Mouse (Mus musculus): Measurements from ENCODE around the gene Pknox2. TPM values are rescaled to one million over a fixed set of nuclear protein-coding genes. Genes with fewer than 3 reads are reported as not detected.

Gene Pknox2
- polyA plus RNA-seq, 1 experiment from 2014 or later = 33.4 TPM

DNA sequence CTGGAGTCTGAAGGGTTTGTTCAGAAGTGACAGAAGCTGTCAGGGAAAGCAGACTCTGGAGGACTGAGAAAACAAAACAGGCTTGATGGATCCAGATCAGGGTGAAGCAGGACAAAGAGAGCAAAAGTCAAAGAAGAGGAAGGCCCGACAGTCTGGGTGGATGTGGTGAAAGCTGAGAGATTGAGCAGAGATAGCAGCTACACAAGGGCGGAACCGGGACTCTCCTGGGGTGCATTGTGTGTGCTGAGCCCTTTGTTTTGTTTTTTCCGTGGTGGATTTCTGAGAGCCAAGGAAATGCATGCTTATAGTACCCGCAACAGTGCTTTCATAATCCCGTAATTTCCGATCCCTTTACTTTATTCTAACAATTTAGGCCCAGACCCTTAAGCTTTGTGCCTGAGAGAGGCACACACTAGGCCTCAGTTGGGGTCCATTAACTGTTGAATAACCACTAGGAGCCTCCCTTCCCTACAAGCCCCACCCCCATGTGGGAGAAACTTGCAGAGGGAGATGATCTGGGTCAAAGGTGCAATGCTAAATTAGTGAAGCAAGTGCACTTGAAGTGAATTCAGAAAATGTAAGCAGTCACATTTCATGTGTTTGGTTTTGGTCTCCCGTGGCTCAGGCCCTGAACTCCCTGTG is 289.6 kb downstream of the Pknox2 start:
- ATAC-seq (ENCODE audit: low read depth) = no peak
- Histone ChIP-seq H3K4me2 (ENCODE audit: low read depth, low read length) (no peak overlapping the region), H3K9me3 (ENCODE audit: control insufficient read depth, low read length) (no peaks in the 10 kb centered on the region), H3K27ac (ENCODE audit: low read depth, low read length) (no peak overlapping the region), H3K36me3 (ENCODE audit: control insufficient read depth, insufficient read depth, low read length) (peaks cover 28% of the 10 kb centered on the region), H3K9ac (replicated peaks; ENCODE audit: low read depth, low read length) (no peak overlapping the region), H3K4me1 (ENCODE audit: control insufficient read depth, insufficient read depth, low read length) (no peaks in the 10 kb centered on the region), H3K4me3 (ENCODE audit: low read depth, low read length) (no peak overlapping the region), H3K27me3 (ENCODE audit: control insufficient read depth, insufficient read depth, low read length) (no peaks in the 10 kb centered on the region)
- WGBS = 13% methylated on average over 8 of the region's 8 CpGs

GRCm38 (mm10) chr9:36856351-36856750 is 290.9 kb downstream of the Pknox2 start:
- WGBS = 66% methylated on average over 2 of the region's 2 CpGs
- H3K27ac ChIP-seq (ENCODE audit: low read depth, low read length) = no peak overlapping the region
- H3K36me3 ChIP-seq (ENCODE audit: control insufficient read depth, insufficient read depth, low read length) = peaks cover 19% of the 10 kb centered on the region
- H3K9ac ChIP-seq (replicated peaks; ENCODE audit: low read depth, low read length) = no peak overlapping the region
- H3K4me3 ChIP-seq (ENCODE audit: low read depth, low read length) = no peak overlapping the region
- H3K27me3 ChIP-seq (ENCODE audit: control insufficient read depth, insufficient read depth, low read length) = no peaks in the 10 kb centered on the region
- no peaks in the 10 kb centered on the region for H3K4me1 ChIP-seq (ENCODE audit: control insufficient read depth, insufficient read depth, low read length)
- no peak overlapping the region for H3K4me2 ChIP-seq (ENCODE audit: low read depth, low read length)
- ATAC-seq (ENCODE audit: low read depth) = no peak
- H3K9me3 ChIP-seq (ENCODE audit: control insufficient read depth, low read length) = no peaks in the 10 kb centered on the region

DNA sequence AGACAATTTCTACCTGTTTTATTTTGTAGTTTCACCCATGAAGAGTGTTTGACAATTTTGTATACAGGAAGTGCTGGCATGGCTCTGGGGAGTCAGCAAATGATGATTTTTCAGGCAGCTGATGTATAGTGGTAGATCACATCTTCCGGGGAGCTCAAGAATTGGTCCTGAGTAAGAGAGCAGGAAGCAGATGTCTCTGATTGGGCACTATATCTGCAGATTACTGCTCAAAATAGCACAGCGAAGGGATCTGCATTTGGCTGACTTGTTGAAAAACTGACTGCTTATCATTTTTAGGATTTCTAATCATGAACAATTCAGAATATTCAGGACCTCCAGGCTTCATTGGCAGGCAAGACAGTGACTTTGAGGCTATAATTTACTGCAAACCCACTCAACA is 295.0 kb downstream of the Pknox2 start:
- peaks cover 37% of the 10 kb centered on the region for H3K36me3 ChIP-seq (ENCODE audit: control insufficient read depth, insufficient read depth, low read length)
- H3K9ac ChIP-seq (replicated peaks; ENCODE audit: low read depth, low read length) = no peak overlapping the region
- no peak overlapping the region for H3K4me3 ChIP-seq (ENCODE audit: low read depth, low read length)
- no peaks in the 10 kb centered on the region for H3K4me1 ChIP-seq (ENCODE audit: control insufficient read depth, insufficient read depth, low read length)
- no peak overlapping the region for H3K4me2 ChIP-seq (ENCODE audit: low read depth, low read length)
- H3K27me3 ChIP-seq (ENCODE audit: control insufficient read depth, insufficient read depth, low read length) = no peaks in the 10 kb centered on the region
- H3K9me3 ChIP-seq (ENCODE audit: control insufficient read depth, low read length) = no peaks in the 10 kb centered on the region
- no peak for ATAC-seq (ENCODE audit: low read depth)
- no peak overlapping the region for H3K27ac ChIP-seq (ENCODE audit: low read depth, low read length)
- 89% methylated on average over 2 of the region's 2 CpGs for WGBS

GRCm38 (mm10) chr9:36850091-36850490 is 297.1 kb downstream of the Pknox2 start:
- H3K36me3 ChIP-seq (ENCODE audit: control insufficient read depth, insufficient read depth, low read length) = peaks cover 50% of the 10 kb centered on the region
- no peaks in the 10 kb centered on the region for H3K4me1 ChIP-seq (ENCODE audit: control insufficient read depth, insufficient read depth, low read length)
- no peak for ATAC-seq (ENCODE audit: low read depth)
- H3K4me2 ChIP-seq (ENCODE audit: low read depth, low read length) = no peak overlapping the region
- no peak overlapping the region for H3K27ac ChIP-seq (ENCODE audit: low read depth, low read length)
- no peak overlapping the region for H3K4me3 ChIP-seq (ENCODE audit: low read depth, low read length)
- H3K9ac ChIP-seq (replicated peaks; ENCODE audit: low read depth, low read length) = no peak overlapping the region
- no peaks in the 10 kb centered on the region for H3K27me3 ChIP-seq (ENCODE audit: control insufficient read depth, insufficient read depth, low read length)
- no peaks in the 10 kb centered on the region for H3K9me3 ChIP-seq (ENCODE audit: control insufficient read depth, low read length)
- 45% methylated on average over 1 of the region's 1 CpGs for WGBS

GRCm38 (mm10) chr9:36848661-36849060 is 298.5 kb downstream of the Pknox2 start:
- Histone ChIP-seq H3K36me3 (ENCODE audit: control insufficient read depth, insufficient read depth, low read length) (peaks cover 63% of the 10 kb centered on the region), H3K4me2 (ENCODE audit: low read depth, low read length) (no peak overlapping the region), H3K4me1 (ENCODE audit: control insufficient read depth, insufficient read depth, low read length) (no peaks in the 10 kb centered on the region), H3K27ac (ENCODE audit: low read depth, low read length) (no peak overlapping the region), H3K9ac (replicated peaks; ENCODE audit: low read depth, low read length) (no peak overlapping the region), H3K4me3 (ENCODE audit: low read depth, low read length) (no peak overlapping the region), H3K9me3 (ENCODE audit: control insufficient read depth, low read length) (no peaks in the 10 kb centered on the region), H3K27me3 (ENCODE audit: control insufficient read depth, insufficient read depth, low read length) (no peaks in the 10 kb centered on the region)
- ATAC-seq (ENCODE audit: low read depth) = no peak
- 82% methylated on average over 2 of the region's 2 CpGs for WGBS

DNA sequence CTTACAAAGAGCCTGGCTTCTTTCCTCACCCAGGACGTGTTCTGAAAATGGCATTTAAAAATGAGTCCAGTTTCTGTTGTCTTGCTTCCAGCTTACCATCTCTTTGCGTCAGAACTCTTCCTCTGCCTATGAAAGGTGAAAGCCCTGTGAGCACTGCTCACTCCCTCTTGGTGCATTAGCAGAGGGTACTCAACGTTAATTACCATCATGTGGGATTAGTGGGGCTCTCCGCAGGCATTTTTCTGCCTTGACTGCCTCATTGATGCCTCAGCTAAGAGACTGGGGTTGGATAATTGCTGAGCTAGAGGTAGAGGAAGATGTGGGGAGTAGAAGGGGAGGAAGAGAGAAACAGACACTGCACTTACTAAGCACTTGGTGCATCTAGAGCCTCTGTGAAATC is 300.9 kb downstream of the Pknox2 start:
- H3K27ac ChIP-seq (ENCODE audit: low read depth, low read length) = no peak overlapping the region
- no peaks in the 10 kb centered on the region for H3K27me3 ChIP-seq (ENCODE audit: control insufficient read depth, insufficient read depth, low read length)
- no peak for ATAC-seq (ENCODE audit: low read depth)
- no peak overlapping the region for H3K4me2 ChIP-seq (ENCODE audit: low read depth, low read length)
- H3K9ac ChIP-seq (replicated peaks; ENCODE audit: low read depth, low read length) = no peak overlapping the region
- peaks cover 63% of the 10 kb centered on the region for H3K36me3 ChIP-seq (ENCODE audit: control insufficient read depth, insufficient read depth, low read length)
- no peaks in the 10 kb centered on the region for H3K4me1 ChIP-seq (ENCODE audit: control insufficient read depth, insufficient read depth, low read length)
- no peaks in the 10 kb centered on the region for H3K9me3 ChIP-seq (ENCODE audit: control insufficient read depth, low read length)
- H3K4me3 ChIP-seq (ENCODE audit: low read depth, low read length) = no peak overlapping the region
- WGBS = 49% methylated on average over 4 of the region's 4 CpGs

Other genes starting within 250 kb of the Pknox2 start
- gene Tmem218, start 60.8 kb upstream of the Pknox2 start, polyA plus RNA-seq (2014; fragmentation: Nextera tagmentation; extraction: Ambion mirVana) = 9.6 and 10.8 TPM in 2 replicates
- 0.91 and 1.3 TPM in 2 replicates for gene Slc37a2, start 108.3 kb upstream of the Pknox2 start, polyA plus RNA-seq (2014; fragmentation: Nextera tagmentation; extraction: Ambion mirVana)
- 7.4 and 8.7 TPM in 2 replicates for gene Ccdc15, start 201.0 kb upstream of the Pknox2 start, polyA plus RNA-seq (2014; fragmentation: Nextera tagmentation; extraction: Ambion mirVana)
- 10.5 and 20.8 TPM in 2 replicates for gene Hepacam, start 219.9 kb upstream of the Pknox2 start, polyA plus RNA-seq (2014; fragmentation: Nextera tagmentation; extraction: Ambion mirVana)

Data from neural tube, embryonic 14.5 days (tissue).